Mouse (Mus musculus) hindbrain, embryonic 11.5 days (tissue): ENCODE data around the gene Chrna7. TPM values are rescaled to one million over a fixed set of nuclear protein-coding genes. Genes with fewer than 3 reads are reported as not detected.

ENCODE experiments used
- ATAC-seq: fragments of 200-750 bp; cut with Nextera tagmentation; 2 replicates; pipeline ENCODE4 v1.8.0; 2017; ENCODE audit warnings: mild to moderate bottlenecking, moderate TSS enrichment, moderate library complexity; ENCODE audit not compliant: low FRiP score
- DNase-seq: peaks from one replicate; pipeline ENCODE4 v3.0.0-alpha.2; 2015; ENCODE audit warnings: low spot score
- H3K27ac ChIP-seq: fragments of 300-500 bp; sonication (generic); 2 replicates; pipeline ENCODE4 v1.5.1; 2014; ENCODE audit warnings: mild to moderate bottlenecking, low read depth, low read length
- H3K27me3 ChIP-seq: fragments of 300-500 bp; sonication (generic); 2 replicates; pipeline ENCODE4 v1.6.1; 2014; ENCODE audit warnings: mild to moderate bottlenecking, low read length, moderate library complexity, mixed read lengths; ENCODE audit not compliant: control insufficient read depth, insufficient read depth
- H3K36me3 ChIP-seq: fragments of 300-500 bp; sonication (generic); 2 replicates; pipeline ENCODE4 v1.6.1; 2014; ENCODE audit warnings: mild to moderate bottlenecking, low read length, moderate library complexity, mixed read lengths; ENCODE audit not compliant: control insufficient read depth, insufficient read depth
- H3K4me1 ChIP-seq: fragments of 300-500 bp; sonication (generic); replicated peaks from 2 replicates; pipeline ENCODE4 v1.6.1; 2014; ENCODE audit warnings: low read length, mixed read lengths; ENCODE audit not compliant: control insufficient read depth, insufficient read depth
- H3K4me2 ChIP-seq: fragments of 300-500 bp; sonication (generic); replicated peaks from 2 replicates; pipeline ENCODE4 v1.6.1; 2014; ENCODE audit warnings: mild to moderate bottlenecking, low read depth, low read length
- H3K4me3 ChIP-seq: fragments of 300-500 bp; sonication (generic); 2 replicates; pipeline ENCODE4 v1.5.1; 2014; ENCODE audit warnings: low read depth, low read length
- H3K9ac ChIP-seq: fragments of 300-500 bp; sonication (generic); 2 replicates; pipeline ENCODE4 v1.6.1; 2014; ENCODE audit warnings: low read depth, low read length
- H3K9me3 ChIP-seq: fragments of 300-500 bp; sonication (generic); 2 replicates; pipeline ENCODE4 v1.6.1; 2016; ENCODE audit warnings: low read length; ENCODE audit not compliant: control insufficient read depth
- WGBS: fragments of 180-500 bp; shearing (Covaris S2); extraction: QIAGEN DNeasy Blood & Tissue Kit; methylation state at CpG from one replicate; pipeline ENCODE4 v1.1.7; 2014; 5-methylcytosine and 5-hydroxymethylcytosine counted together
- polyA plus RNA-seq: library from polyadenylated mRNA; unstranded; fragments of >200 nt; fragmentation: Nextera tagmentation; extraction: Ambion mirVana; gene quantifications from 2 replicates; pipeline ENCODE4 v1.2.1, GENCODE M21; 2014

Gene Chrna7
- polyA plus RNA-seq, 1 experiment from 2014 or later = 8.5 TPM

DNA sequence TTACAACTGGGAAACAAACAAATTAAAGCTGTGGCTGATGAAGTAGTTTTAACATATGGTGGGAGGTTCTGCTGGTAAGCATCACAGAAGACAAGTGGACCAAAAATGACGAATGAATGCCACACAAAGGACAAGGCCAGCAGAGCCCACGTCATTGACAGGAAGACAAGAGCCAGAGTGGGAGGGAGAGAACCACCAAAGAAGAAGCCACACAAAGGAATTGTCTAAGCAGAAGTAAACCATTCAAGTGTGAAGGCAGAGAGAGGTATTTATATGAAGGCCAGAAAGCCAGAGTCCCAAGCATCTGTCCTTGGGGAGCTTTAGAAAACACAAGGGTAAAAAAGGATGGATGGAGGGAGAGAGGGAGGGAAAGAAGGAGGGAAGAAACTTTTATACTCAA is 98.7 kb downstream of the Chrna7 start:
- no peak overlapping the region for H3K9ac ChIP-seq
- no peaks in the 10 kb centered on the region for H3K36me3 ChIP-seq
- H3K4me3 ChIP-seq = no peak overlapping the region
- H3K27ac ChIP-seq = peak overlapping the region; percentile 37; the same call in 1 of the 2 replicates
- 20% methylated on average over 2 of the region's 2 CpGs for WGBS
- no peaks in the 10 kb centered on the region for H3K9me3 ChIP-seq
- H3K4me2 ChIP-seq = no peak overlapping the region
- ATAC-seq = peak; percentile 83
- no peaks in the 10 kb centered on the region for H3K27me3 ChIP-seq
- H3K4me1 ChIP-seq = no peaks in the 10 kb centered on the region
- peak; percentile 53 for DNase-seq

DNA sequence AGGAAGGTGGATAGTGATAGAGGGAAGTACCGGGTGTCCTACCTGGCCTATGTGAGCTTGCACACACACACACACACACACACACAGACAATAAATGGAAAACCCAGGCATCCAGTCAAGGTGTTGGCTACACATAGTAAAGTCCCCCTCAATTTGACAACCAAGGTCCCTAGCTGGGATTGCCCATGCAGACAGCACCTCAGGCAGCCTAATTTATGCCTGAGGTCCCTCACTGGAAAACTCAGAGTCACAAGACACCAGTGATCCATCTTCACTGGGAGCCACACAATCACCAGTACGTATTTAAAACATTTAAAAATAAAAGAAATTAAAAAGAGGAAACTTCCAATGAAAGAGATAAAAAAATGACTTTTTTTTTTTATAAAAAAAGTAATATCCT is 99.1 kb downstream of the Chrna7 start:
- Histone ChIP-seq H3K9me3 (no peaks in the 10 kb centered on the region), H3K36me3 (no peaks in the 10 kb centered on the region), H3K9ac (no peak overlapping the region), H3K4me3 (no peak overlapping the region), H3K4me1 (no peaks in the 10 kb centered on the region), H3K27ac (no peak overlapping the region), H3K27me3 (no peaks in the 10 kb centered on the region), H3K4me2 (no peak overlapping the region)
- WGBS = 45% methylated on average over 2 of the region's 2 CpGs
- ATAC-seq (peak; percentile 57), DNase-seq (peak; percentile 13)

DNA sequence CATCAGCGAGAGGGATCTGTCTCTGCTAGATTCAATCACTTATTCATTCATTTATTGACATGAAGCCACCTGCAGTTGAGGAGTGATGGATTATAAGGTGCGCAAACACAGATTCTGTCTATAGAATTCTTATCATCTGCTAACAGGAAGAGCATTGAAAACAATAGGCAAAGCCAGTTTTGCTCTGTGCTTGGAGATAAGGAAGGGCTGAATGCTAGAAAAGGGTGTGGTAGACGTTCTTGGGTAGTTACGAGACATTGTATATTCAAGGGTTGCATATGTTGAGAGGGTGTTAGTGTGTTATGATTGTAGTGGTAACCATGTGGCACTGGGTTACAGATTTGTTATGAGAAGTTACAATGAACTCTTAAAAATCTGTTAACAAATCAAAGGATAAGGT is 103.0 kb downstream of the Chrna7 start:
- 91% methylated on average over 4 of the region's 4 CpGs for WGBS
- H3K4me2 ChIP-seq = no peak overlapping the region
- no peaks in the 10 kb centered on the region for H3K27me3 ChIP-seq
- no peaks in the 10 kb centered on the region for H3K9me3 ChIP-seq
- H3K4me1 ChIP-seq = no peaks in the 10 kb centered on the region
- no peak overlapping the region for H3K27ac ChIP-seq
- H3K4me3 ChIP-seq = no peak overlapping the region
- ATAC-seq = no peak
- no peak overlapping the region for H3K9ac ChIP-seq
- H3K36me3 ChIP-seq = no peaks in the 10 kb centered on the region
- no peak for DNase-seq

- H3K9me3 ChIP-seq = no peaks in the 10 kb centered on the region
- WGBS = 90% methylated on average over 4 of the region's 4 CpGs
- DNase-seq = no peak
- H3K27ac ChIP-seq = no peak overlapping the region
- no peak overlapping the region for H3K9ac ChIP-seq
- no peak overlapping the region for H3K4me3 ChIP-seq
- H3K4me1 ChIP-seq = no peaks in the 10 kb centered on the region
- H3K4me2 ChIP-seq = no peak overlapping the region
- H3K36me3 ChIP-seq = no peaks in the 10 kb centered on the region
- H3K27me3 ChIP-seq = no peaks in the 10 kb centered on the region
- ATAC-seq = no peak
Observed at GRCm38 (mm10) chr7:63085954-63086353, 126.4 kb downstream of the Chrna7 start.

DNA sequence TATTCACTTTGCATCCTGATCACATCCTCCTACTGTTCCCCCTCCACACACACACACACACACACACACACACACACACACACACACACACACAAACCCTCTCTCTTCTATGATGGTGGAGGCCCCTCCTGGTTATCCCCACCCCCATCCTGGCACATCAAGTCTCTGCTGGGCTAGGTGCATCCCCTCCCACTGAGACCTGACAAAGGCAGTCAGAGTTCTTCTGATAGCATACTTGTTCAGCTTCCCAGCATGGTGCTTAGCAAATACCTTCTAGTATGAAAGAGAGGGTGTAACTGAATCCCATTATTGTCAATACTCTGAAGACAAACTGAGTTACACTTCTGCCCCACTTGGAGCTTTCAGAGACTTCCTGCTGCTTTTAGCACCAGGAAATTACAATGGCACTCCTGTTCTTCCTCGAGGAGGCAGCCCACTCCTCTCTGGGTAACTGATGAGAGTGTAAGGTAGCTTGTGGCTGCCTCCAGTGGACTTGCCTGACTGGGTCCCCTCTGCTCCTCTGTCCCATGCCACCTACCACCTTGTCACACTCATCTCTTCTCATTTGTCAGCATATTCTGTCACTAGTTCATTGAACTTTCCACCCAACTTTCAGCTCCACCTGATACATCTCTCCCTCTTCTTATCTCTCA is 127.9 kb downstream of the Chrna7 start:
- Histone ChIP-seq H3K27me3 (no peaks in the 10 kb centered on the region), H3K9ac (no peak overlapping the region), H3K36me3 (no peaks in the 10 kb centered on the region), H3K4me1 (no peaks in the 10 kb centered on the region), H3K27ac (no peak overlapping the region), H3K4me2 (no peak overlapping the region), H3K4me3 (no peak overlapping the region), H3K9me3 (no peaks in the 10 kb centered on the region)
- ATAC-seq (peak; percentile 56; the same call in 1 of the 2 replicates), DNase-seq (peak; percentile 1)
- WGBS = 0% methylated on average over 1 of the region's 1 CpGs

DNA sequence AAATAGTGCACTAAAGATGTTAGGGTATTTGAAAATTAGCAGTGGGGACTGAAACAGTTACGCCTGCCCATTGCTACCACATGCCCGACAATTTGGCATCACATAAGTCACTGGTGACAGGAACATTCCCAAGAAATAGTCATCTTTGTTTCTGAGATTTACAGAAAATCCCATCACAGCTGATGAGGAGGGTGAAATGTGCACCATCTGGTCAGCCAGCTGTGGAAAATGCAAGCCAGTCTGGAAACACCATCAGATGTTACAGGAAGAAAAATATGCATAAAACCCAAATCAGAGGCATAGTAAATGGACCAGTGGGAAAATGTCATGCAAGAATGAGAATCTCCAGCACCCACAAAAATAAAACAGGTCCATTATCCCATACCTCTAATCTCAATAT is 151.4 kb downstream of the Chrna7 start:
- H3K9ac ChIP-seq = no peak overlapping the region
- 74% methylated on average over 2 of the region's 2 CpGs for WGBS
- no peaks in the 10 kb centered on the region for H3K4me1 ChIP-seq
- no peaks in the 10 kb centered on the region for H3K27me3 ChIP-seq
- no peak overlapping the region for H3K27ac ChIP-seq
- no peak overlapping the region for H3K4me2 ChIP-seq
- no peaks in the 10 kb centered on the region for H3K9me3 ChIP-seq
- ATAC-seq (no peak), DNase-seq (no peak)
- H3K4me3 ChIP-seq = no peak overlapping the region
- no peaks in the 10 kb centered on the region for H3K36me3 ChIP-seq

Other genes with a start within 250 kb of the Chrna7 start
- 1.3 and 1.7 TPM in 2 replicates for gene Otud7a, start 232.2 kb upstream of the Chrna7 start, polyA plus RNA-seq